In the genomic region with DNA sequence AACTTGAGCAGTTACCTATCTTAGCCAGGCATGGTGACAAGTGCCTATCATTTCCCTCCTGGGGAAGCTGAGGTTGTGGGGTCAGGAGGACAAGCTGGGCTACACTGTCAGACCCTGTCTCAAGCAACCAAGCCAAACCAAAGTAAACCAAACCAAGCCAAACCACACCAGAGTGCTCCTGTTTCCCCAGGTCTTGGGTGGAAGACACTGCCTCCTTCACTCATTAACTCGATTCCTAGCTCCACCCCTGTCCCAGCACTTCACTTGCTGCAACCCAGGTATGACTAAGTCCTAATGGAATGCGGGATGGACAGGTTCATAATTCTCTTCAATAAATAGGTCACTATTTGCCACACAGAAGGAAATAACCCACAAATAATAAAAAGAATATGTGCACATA, we compare ENCODE assay signal across 18 mouse cellular contexts. TPM values are rescaled to one million over a fixed set of nuclear protein-coding genes. Genes with fewer than 3 reads are reported as not detected.
DNase-seq lines count a peak whose midpoint lies in the region; ATAC-seq and TF ChIP-seq lines count a peak whose summit lies in the region.
"Had no signal": no experiment of that assay in that cellular context is flagged by ENCODE, and none has a peak within 500 bp of the region (broad histone marks: within the 10 kb centered on the region; RNA-seq: fewer than 3 reads in every experiment).

No protein-coding gene starts in this region.

- 0 out of 2 replicates have a peak, but pooled peaks cover 4% of the 10 kb centered on the region for H3K4me1 ChIP-seq in kidney, postnatal 0 days (replicated peaks; ENCODE audit: insufficient read depth, low read length)
- H3K4me1 ChIP-seq in neural tube, embryonic 14.5 days (ENCODE audit: control insufficient read depth, insufficient read depth, low read length): peaks cover 10% of the 10 kb centered on the region; the same call in 1 of the 2 replicates
- H3K4me1 ChIP-seq in forebrain, embryonic 10.5 days: peaks cover 12% of the 10 kb centered on the region

- H3K9ac ChIP-seq in kidney, postnatal 0 days (ENCODE audit: low read depth, low read length): no peak overlapping the region
- no peak overlapping the region; the same call in 1 of the 2 replicates for H3K9ac ChIP-seq in neural tube, embryonic 14.5 days (replicated peaks; ENCODE audit: low read depth, low read length)
- H3K9ac ChIP-seq: embryonic facial prominence, embryonic 13.5 days had no signal

- no peak for TF ChIP-seq CTCF in kidney, postnatal 0 days (IDR thresholded peaks at IDR 0.05; ENCODE audit: low read depth)

- ATAC-seq in kidney, postnatal 0 days (replicated peaks; ENCODE audit: low FRiP score, low read depth): peak; percentile 70
- no peak for ATAC-seq in neural tube, embryonic 14.5 days (ENCODE audit: low read depth)

- intact Hi-C loops in left cerebral cortex, postnatal 14 days (cut with DNase I): no loop called here

- no peaks in the 10 kb centered on the region for H3K36me3 ChIP-seq in kidney, postnatal 0 days (ENCODE audit: insufficient read depth, low read length)
- no peaks in the 10 kb centered on the region for H3K36me3 ChIP-seq in neural tube, embryonic 14.5 days (ENCODE audit: control insufficient read depth, insufficient read depth, low read length)
- H3K36me3 ChIP-seq in forebrain, embryonic 10.5 days (replicated peaks): no peaks in the 10 kb centered on the region
- H3K36me3 ChIP-seq: embryonic facial prominence, embryonic 13.5 days had no signal

- peak overlapping the region; percentile 3; the same call in 1 of the 2 replicates for H3K27ac ChIP-seq in kidney, postnatal 0 days
- H3K27ac ChIP-seq in neural tube, embryonic 14.5 days (ENCODE audit: low read depth, low read length): peak overlapping the region; percentile 0; the same call in 1 of the 2 replicates
- H3K27ac ChIP-seq in forebrain, embryonic 10.5 days: no peak overlapping the region
- H3K27ac ChIP-seq: embryonic facial prominence, embryonic 13.5 days had no signal

- WGBS in kidney, postnatal 0 days: 60% methylated on average over 2 of the region's 2 CpGs
- WGBS in neural tube, embryonic 14.5 days: 85% methylated on average over 2 of the region's 2 CpGs
- WGBS in forebrain, embryonic 10.5 days: 91% methylated on average over 2 of the region's 2 CpGs

- no peak overlapping the region for H3K4me2 ChIP-seq in kidney, postnatal 0 days (ENCODE audit: low read length)
- peak overlapping the region; percentile 36 for H3K4me2 ChIP-seq in neural tube, embryonic 14.5 days (ENCODE audit: low read depth, low read length)
- H3K4me2 ChIP-seq: embryonic facial prominence, embryonic 13.5 days had no signal

- H3K9me3 ChIP-seq in kidney, postnatal 0 days (replicated peaks; ENCODE audit: low read length): no peaks in the 10 kb centered on the region
- H3K9me3 ChIP-seq in neural tube, embryonic 14.5 days (ENCODE audit: control insufficient read depth, low read length): no peaks in the 10 kb centered on the region
- no peaks in the 10 kb centered on the region for H3K9me3 ChIP-seq in forebrain, embryonic 10.5 days
- H3K9me3 ChIP-seq: embryonic facial prominence, embryonic 13.5 days had no signal

- H3K4me3 ChIP-seq in kidney, postnatal 0 days (replicated peaks; ENCODE audit: low read depth, low read length): no peak overlapping the region
- H3K4me3 ChIP-seq in neural tube, embryonic 14.5 days (ENCODE audit: low read depth, low read length): peak overlapping the region; percentile 100; the same call in 1 of the 2 replicates
- H3K4me3 ChIP-seq in forebrain, embryonic 10.5 days: no peak overlapping the region
- H3K4me3 ChIP-seq: embryonic facial prominence, embryonic 13.5 days had no signal

- no peaks in the 10 kb centered on the region for H3K27me3 ChIP-seq in kidney, postnatal 0 days (ENCODE audit: insufficient read depth, low read length)
- no peaks in the 10 kb centered on the region for H3K27me3 ChIP-seq in neural tube, embryonic 14.5 days (ENCODE audit: control insufficient read depth, insufficient read depth, low read length)
- no peaks in the 10 kb centered on the region for H3K27me3 ChIP-seq in forebrain, embryonic 10.5 days (ENCODE audit: poor library complexity, severe bottlenecking)
- H3K27me3 ChIP-seq: embryonic facial prominence, embryonic 13.5 days had no signal

- DNase-seq in adrenal gland, adult 2 months: peak; percentile 10
- DNase-seq in adrenal gland, postnatal 4 days (ENCODE audit: low spot score in 2 of 2): no peak
- peak; percentile 8 for DNase-seq in ZHBTc4 (ENCODE audit: low read depth, low spot score)
- peak; percentile 40 for DNase-seq in kidney, postnatal 0 days (ENCODE audit: low spot score)
- no peak for DNase-seq in adipocyte (ENCODE audit: low spot score)
- DNase-seq in forebrain, embryonic 10.5 days (ENCODE audit: extremely low spot score, low spot score): no peak
- DNase-seq in left cerebral cortex, postnatal 14 days (ENCODE audit: low spot score in 2 of 2): no peak
- DNase-seq: adrenal gland, postnatal 14 days; cerebellum, adult 11-12 months; right cerebral cortex, postnatal 25 days; thymus, adult 18-20 months had no signal

RNA-seq across cellular contexts. Expression of gene Chmp2b, which starts 2.9 kb away (rescaled TPM):
- 10 to 100 TPM; 47.6 to 60.1 TPM for total RNA-seq in adrenal gland, adult 2 months (2021)
- polyA plus RNA-seq in adrenal gland, adult 2 months (2012; rRNA removed): 42.8 and 45.2 TPM in 2 replicates
- total RNA-seq in adrenal gland, postnatal 4 days (2021): 10 to 100 TPM; 67.6 to 72.2 TPM
- 126 and 130 TPM in 2 replicates for polyA plus RNA-seq in kidney, postnatal 0 days (2015; fragmentation: Nextera tagmentation; extraction: Ambion mirVana)
- 175 and 181 TPM in 2 replicates for polyA plus RNA-seq in neural tube, embryonic 14.5 days (2014; fragmentation: Nextera tagmentation; extraction: Ambion mirVana)
- polyA plus RNA-seq in forebrain, embryonic 10.5 days (2016; fragmentation: Nextera tagmentation; extraction: Ambion mirVana): 48.6 and 49.0 TPM in 2 replicates
- 10 to 100 TPM; 75.2 to 78.3 TPM for total RNA-seq in left cerebral cortex, postnatal 14 days (2021)

RNA-seq across cellular contexts. Expression of gene Pou1f1, which starts 39.3 kb away (rescaled TPM):
- not detected for total RNA-seq in adrenal gland, adult 2 months (2021)
- not detected in 2 replicates for polyA plus RNA-seq in adrenal gland, adult 2 months (2012; rRNA removed)
- not detected for total RNA-seq in adrenal gland, postnatal 4 days (2021)
- polyA plus RNA-seq in kidney, postnatal 0 days (2015; fragmentation: Nextera tagmentation; extraction: Ambion mirVana): 0.05 TPM in 1 of 2 replicates, not detected in the other
- polyA plus RNA-seq in neural tube, embryonic 14.5 days (2014; fragmentation: Nextera tagmentation; extraction: Ambion mirVana): 0.11 TPM in 1 of 2 replicates, not detected in the other
- 0.07 TPM in 1 of 2 replicates, not detected in the other for polyA plus RNA-seq in forebrain, embryonic 10.5 days (2016; fragmentation: Nextera tagmentation; extraction: Ambion mirVana)
- not detected for total RNA-seq in left cerebral cortex, postnatal 14 days (2021)
- total RNA-seq: adrenal gland, postnatal 14 days; heart, adult 8-10 months; layer of hippocampus, adult 18-20 months; megakaryocyte progenitor cell, adult 5-6 weeks; MEL had no signal
- polyA plus RNA-seq: embryonic facial prominence, embryonic 13.5 days; limb, embryonic 11.5 days had no signal

Comparison
In these comparisons a context has a peak if more than half of its experiments do, and no peak if none do; other contexts are left out.
1. DNase-seq: peak in adrenal gland, adult 2 months (single experiment), ZHBTc4 (single experiment) and kidney, postnatal 0 days (single experiment); none in adrenal gland, postnatal 4 days (0 of 2), adipocyte (single experiment), forebrain, embryonic 10.5 days (single experiment) and left cerebral cortex, postnatal 14 days (0 of 2).